In genomic region chr12:117534087-117534751, GRCm38 (mm10) we compare ENCODE assay signal across 8 mouse cellular contexts. TPM values are rescaled to one million over a fixed set of nuclear protein-coding genes. Genes with fewer than 3 reads are reported as not detected.
DNase-seq lines count a peak whose midpoint lies in the region; ATAC-seq and TF ChIP-seq lines count a peak whose summit lies in the region.

No protein-coding gene starts in this region.

- H3K27ac ChIP-seq in embryonic facial prominence, embryonic 12.5 days = peak overlapping the region; percentile 18; the same call in 1 of the 2 replicates
- peak overlapping the region; percentile 39 for H3K27ac ChIP-seq in heart, embryonic 13.5 days (replicated peaks)
- no peak overlapping the region for H3K27ac ChIP-seq in liver, embryonic 14.5 days
- 0 out of 2 replicates have a peak overlapping the region, but pooled peaks have one; percentile 5 for H3K27ac ChIP-seq in neural tube, embryonic 11.5 days (ENCODE audit: low read depth, low read length)
- no peak overlapping the region for H3K27ac ChIP-seq in testis, adult 2 months (ENCODE audit: control insufficient read depth, insufficient read depth, low read depth, low read length)

- H3K36me3 ChIP-seq in embryonic facial prominence, embryonic 12.5 days = no peaks in the 10 kb centered on the region
- H3K36me3 ChIP-seq in heart, embryonic 13.5 days = no peaks in the 10 kb centered on the region
- H3K36me3 ChIP-seq in liver, embryonic 14.5 days (replicated peaks; ENCODE audit: control insufficient read depth, insufficient read depth, low read depth) = no peaks in the 10 kb centered on the region
- H3K36me3 ChIP-seq in neural tube, embryonic 11.5 days (ENCODE audit: control insufficient read depth, insufficient read depth, low read length) = no peaks in the 10 kb centered on the region
- no peaks in the 10 kb centered on the region for H3K36me3 ChIP-seq in testis, adult 2 months (ENCODE audit: control insufficient read depth, insufficient read depth, low read length)

- peak overlapping the region; percentile 67 for H3K4me3 ChIP-seq in embryonic facial prominence, embryonic 12.5 days
- peak overlapping the region; percentile 76 for H3K4me3 ChIP-seq in heart, embryonic 13.5 days
- H3K4me3 ChIP-seq in liver, embryonic 14.5 days (ENCODE audit: insufficient read depth in 1 of 2, low read depth in 2 of 2, low read length in 2 of 2) = peak overlapping the region; percentile 35 to 49
- H3K4me3 ChIP-seq in neural tube, embryonic 11.5 days (ENCODE audit: low read depth, low read length) = peak overlapping the region; percentile 61
- peak overlapping the region; percentile 88 for H3K4me3 ChIP-seq in testis, adult 2 months (ENCODE audit: control insufficient read depth, low read depth, low read length)

- H3K27me3 ChIP-seq in embryonic facial prominence, embryonic 12.5 days = peaks cover 35% of the 10 kb centered on the region
- peaks cover 39% of the 10 kb centered on the region for H3K27me3 ChIP-seq in heart, embryonic 13.5 days (replicated peaks)
- peaks cover 35% of the 10 kb centered on the region for H3K27me3 ChIP-seq in liver, embryonic 14.5 days (ENCODE audit: control insufficient read depth, insufficient read depth, low read length)
- peaks cover 26% of the 10 kb centered on the region for H3K27me3 ChIP-seq in neural tube, embryonic 11.5 days (ENCODE audit: control insufficient read depth, insufficient read depth, low read length)
- no peaks in the 10 kb centered on the region for H3K27me3 ChIP-seq in testis, adult 2 months (ENCODE audit: control insufficient read depth, insufficient read depth, low read length)

- H3K4me1 ChIP-seq in embryonic facial prominence, embryonic 12.5 days = no peaks in the 10 kb centered on the region
- H3K4me1 ChIP-seq in heart, embryonic 13.5 days = peaks cover 17% of the 10 kb centered on the region
- peaks cover 0 to 4% of the 10 kb centered on the region in 2 experiments; a peak in 2 of 4 replicates for H3K4me1 ChIP-seq in liver, embryonic 14.5 days (replicated peaks; ENCODE audit: control insufficient read depth in 2 of 2, insufficient read depth in 2 of 2, low read length in 1 of 2)
- peaks cover 4% of the 10 kb centered on the region; the same call in 1 of the 2 replicates for H3K4me1 ChIP-seq in neural tube, embryonic 11.5 days (ENCODE audit: control insufficient read depth, insufficient read depth, low read length)
- peaks cover 8% of the 10 kb centered on the region for H3K4me1 ChIP-seq in testis, adult 2 months (ENCODE audit: control insufficient read depth, insufficient read depth, low read length)

- TF ChIP-seq EP300 in liver, embryonic 14.5 days (IDR thresholded peaks at IDR 0.05; ENCODE audit: low read depth) = no peak

- ATAC-seq in embryonic facial prominence, embryonic 12.5 days (ENCODE audit: insufficient number of reproducible peaks, insufficient read depth, low FRiP score, low TSS enrichment) = peak; percentile 70; the same call in 1 of the 2 replicates
- peak; percentile 45; the same call in 1 of the 2 replicates for ATAC-seq in heart, embryonic 13.5 days (ENCODE audit: extremely low read depth, insufficient number of reproducible peaks, low FRiP score, low TSS enrichment)
- ATAC-seq in liver, embryonic 14.5 days (ENCODE audit: insufficient read depth) = peak; percentile 53
- peak; percentile 45 for ATAC-seq in neural tube, embryonic 11.5 days (ENCODE audit: insufficient read depth, low FRiP score, low TSS enrichment)

- no peak for TF ChIP-seq CTCF in liver, embryonic 14.5 days (IDR thresholded peaks at IDR 0.05; ENCODE audit: low read depth)
- no peak for TF ChIP-seq CTCF in testis, adult 2 months (IDR thresholded peaks at IDR 0.05; ENCODE audit: control insufficient read depth, insufficient read depth, insufficient replicate concordance, low read depth, low read length)

- H3K4me2 ChIP-seq in embryonic facial prominence, embryonic 12.5 days (replicated peaks) = peak overlapping the region; percentile 92
- H3K4me2 ChIP-seq in heart, embryonic 13.5 days = peak overlapping the region; percentile 98
- peak overlapping the region; percentile 62 for H3K4me2 ChIP-seq in liver, embryonic 14.5 days (ENCODE audit: low read depth)
- H3K4me2 ChIP-seq in neural tube, embryonic 11.5 days (ENCODE audit: low read depth) = peak overlapping the region; percentile 91

- no peaks in the 10 kb centered on the region for H3K9me3 ChIP-seq in embryonic facial prominence, embryonic 12.5 days
- H3K9me3 ChIP-seq in heart, embryonic 13.5 days = no peaks in the 10 kb centered on the region
- H3K9me3 ChIP-seq in liver, embryonic 14.5 days (ENCODE audit: control insufficient read depth, low read length) = no peaks in the 10 kb centered on the region
- no peaks in the 10 kb centered on the region for H3K9me3 ChIP-seq in neural tube, embryonic 11.5 days (ENCODE audit: control insufficient read depth, low read length)

- WGBS in embryonic facial prominence, embryonic 12.5 days = under 1% methylated on average over 66 of the region's 66 CpGs
- WGBS in heart, embryonic 13.5 days = under 1% methylated on average over 55 of the region's 66 CpGs
- under 1% methylated on average over 61 of the region's 66 CpGs for WGBS in liver, embryonic 14.5 days (ENCODE audit: insufficient replicate concordance)
- under 1% methylated on average over 58 of the region's 66 CpGs for WGBS in neural tube, embryonic 11.5 days

- peak; percentile 13 for DNase-seq in gastrocnemius, postnatal 10 days
- no peak for DNase-seq in gastrocnemius, adult 18-20 months (ENCODE audit: low spot score)
- DNase-seq in kidney, postnatal 10 days = peak; percentile 56
- DNase-seq in liver, embryonic 14.5 days (ENCODE audit: low read depth in 3 of 3, low spot score in 3 of 3) = no peak
- DNase-seq in neural tube, embryonic 11.5 days (ENCODE audit: low spot score) = peak; percentile 60

- TF ChIP-seq POLR2A in testis, adult 2 months (IDR thresholded peaks at IDR 0.05; ENCODE audit: control insufficient read depth, low read depth, low read length) = no peak

- H3K9ac ChIP-seq in embryonic facial prominence, embryonic 12.5 days = peak overlapping the region; percentile 62
- H3K9ac ChIP-seq in heart, embryonic 13.5 days = peak overlapping the region; percentile 84
- no peak overlapping the region for H3K9ac ChIP-seq in liver, embryonic 14.5 days (replicated peaks)
- H3K9ac ChIP-seq in neural tube, embryonic 11.5 days (ENCODE audit: low read length) = peak overlapping the region; percentile 62

RNA-seq across cellular contexts. Expression of gene Rapgef5, which starts 17.9 kb away (rescaled TPM):
- total RNA-seq in gastrocnemius, postnatal 10 days (2021) = 10 to 100 TPM; 11.9 to 13.1 TPM
- 1 to 10 TPM; 3.7 to 4.6 TPM for total RNA-seq in gastrocnemius, adult 18-20 months (2021)
- polyA plus RNA-seq in embryonic facial prominence, embryonic 12.5 days (2016; fragmentation: Nextera tagmentation; extraction: Ambion mirVana) = 11.1 and 12.8 TPM in 2 replicates
- polyA plus RNA-seq in heart, embryonic 13.5 days (2015; fragmentation: Nextera tagmentation; extraction: Ambion mirVana) = 16.6 and 17.6 TPM in 2 replicates
- polyA plus RNA-seq in liver, embryonic 14.5 days (2012; rRNA removed) = 0.90 and 1.2 TPM in 2 replicates
- 1.3 and 1.5 TPM in 2 replicates for polyA plus RNA-seq in liver, embryonic 14.5 days (2014; fragmentation: Nextera tagmentation; extraction: Ambion mirVana)
- polyA plus RNA-seq in neural tube, embryonic 11.5 days (2014; fragmentation: Nextera tagmentation; extraction: Ambion mirVana) = 16.6 and 16.9 TPM in 2 replicates
- polyA plus RNA-seq in testis, adult 2 months (2012; rRNA removed) = 5.8 and 6.3 TPM in 2 replicates

Comparison
In these comparisons a context has a peak if more than half of its experiments do, and no peak if none do; other contexts are left out.
1. DNase-seq: peak in gastrocnemius, postnatal 10 days (single experiment), kidney, postnatal 10 days (single experiment) and neural tube, embryonic 11.5 days (single experiment); none in gastrocnemius, adult 18-20 months (single experiment) and liver, embryonic 14.5 days (0 of 3).
2. H3K27ac ChIP-seq: peak in embryonic facial prominence, embryonic 12.5 days (single experiment), heart, embryonic 13.5 days (single experiment) and neural tube, embryonic 11.5 days (single experiment); none in liver, embryonic 14.5 days (single experiment) and testis, adult 2 months (single experiment).
3. Peak in every context shown above with its lines, with median percentiles within 50 percentile points of each other: ATAC-seq, H3K4me2 ChIP-seq and H3K4me3 ChIP-seq.